7 mouse cellular contexts compared by ENCODE assay signal in genomic region chr3:101300271-101301071, GRCm38 (mm10). TPM values are rescaled to one million over a fixed set of nuclear protein-coding genes. Genes with fewer than 3 reads are reported as not detected.
DNase-seq lines count a peak whose midpoint lies in the region; ATAC-seq and TF ChIP-seq lines count a peak whose summit lies in the region.

No protein-coding gene starts in this region.

- no peak for TF ChIP-seq POLR2A in spleen, adult 2 months (IDR thresholded peaks at IDR 0.05; ENCODE audit: low read depth, low read length)

- no peaks in the 10 kb centered on the region for H3K36me3 ChIP-seq in spleen, adult 2 months (ENCODE audit: control insufficient read depth, insufficient read depth, low read length)
- H3K36me3 ChIP-seq in forebrain, embryonic 11.5 days (ENCODE audit: control insufficient read depth, insufficient read depth, low read length), result no peaks in the 10 kb centered on the region
- no peaks in the 10 kb centered on the region for H3K36me3 ChIP-seq in hindbrain, embryonic 14.5 days (replicated peaks; ENCODE audit: control insufficient read depth, insufficient read depth)
- no peaks in the 10 kb centered on the region for H3K36me3 ChIP-seq in limb, embryonic 13.5 days
- no peaks in the 10 kb centered on the region for H3K36me3 ChIP-seq in neural tube, embryonic 15.5 days

- no peak for TF ChIP-seq CTCF in spleen, adult 2 months (IDR thresholded peaks at IDR 0.05; ENCODE audit: extremely low read depth, insufficient read depth, insufficient read length, insufficient replicate concordance)

- peak overlapping the region; percentile 22; the same call in 1 of the 2 replicates for H3K4me3 ChIP-seq in spleen, adult 2 months (ENCODE audit: extremely low read depth, insufficient read depth, insufficient read length)
- no peak overlapping the region for H3K4me3 ChIP-seq in forebrain, embryonic 11.5 days (ENCODE audit: low read depth, low read length)
- peak overlapping the region; percentile 9; the same call in 1 of the 2 replicates for H3K4me3 ChIP-seq in hindbrain, embryonic 14.5 days (replicated peaks; ENCODE audit: low read length)
- H3K4me3 ChIP-seq in limb, embryonic 13.5 days, result peak overlapping the region; percentile 20; the same call in 1 of the 2 replicates
- H3K4me3 ChIP-seq in neural tube, embryonic 15.5 days (replicated peaks), result peak overlapping the region; percentile 17

- 17% methylated on average over 23 of the region's 23 CpGs for WGBS in spleen, adult 2 months
- 25% methylated on average over 23 of the region's 23 CpGs for WGBS in forebrain, embryonic 11.5 days
- 21% methylated on average over 23 of the region's 23 CpGs for WGBS in hindbrain, embryonic 14.5 days
- WGBS in limb, embryonic 13.5 days, result 22% methylated on average over 23 of the region's 23 CpGs
- 18% methylated on average over 23 of the region's 23 CpGs for WGBS in neural tube, embryonic 15.5 days

- H3K4me2 ChIP-seq in forebrain, embryonic 11.5 days (ENCODE audit: low read depth, low read length, severe bottlenecking), result peak overlapping the region; percentile 26; the same call in 1 of the 2 replicates
- peak overlapping the region; percentile 46 for H3K4me2 ChIP-seq in hindbrain, embryonic 14.5 days (replicated peaks)
- H3K4me2 ChIP-seq in limb, embryonic 13.5 days (replicated peaks), result peak overlapping the region; percentile 59
- peak overlapping the region; percentile 52 for H3K4me2 ChIP-seq in neural tube, embryonic 15.5 days

- peak overlapping the region; percentile 39; the same call in 1 of the 2 replicates for H3K9ac ChIP-seq in forebrain, embryonic 11.5 days (ENCODE audit: low read length)
- peak overlapping the region; percentile 29 for H3K9ac ChIP-seq in hindbrain, embryonic 14.5 days
- H3K9ac ChIP-seq in limb, embryonic 13.5 days, result 0 out of 2 replicates have a peak overlapping the region, but pooled peaks have one; percentile 4
- peak overlapping the region; percentile 24; the same call in 1 of the 2 replicates for H3K9ac ChIP-seq in neural tube, embryonic 15.5 days (replicated peaks)

- no peaks in the 10 kb centered on the region for H3K27me3 ChIP-seq in spleen, adult 2 months (ENCODE audit: control insufficient read depth, insufficient read depth, low read length)
- no peaks in the 10 kb centered on the region for H3K27me3 ChIP-seq in forebrain, embryonic 11.5 days (ENCODE audit: control insufficient read depth, insufficient read depth, low read length)
- no peaks in the 10 kb centered on the region for H3K27me3 ChIP-seq in hindbrain, embryonic 14.5 days (ENCODE audit: control insufficient read depth, insufficient read depth, low read length)
- no peaks in the 10 kb centered on the region; the same call in 1 of the 2 replicates for H3K27me3 ChIP-seq in limb, embryonic 13.5 days
- no peaks in the 10 kb centered on the region for H3K27me3 ChIP-seq in neural tube, embryonic 15.5 days (replicated peaks)

- peaks cover 6% of the 10 kb centered on the region for H3K4me1 ChIP-seq in spleen, adult 2 months (ENCODE audit: control insufficient read depth, insufficient read depth, insufficient read length)
- peaks cover 9% of the 10 kb centered on the region; the same call in 1 of the 2 replicates for H3K4me1 ChIP-seq in forebrain, embryonic 11.5 days (replicated peaks; ENCODE audit: control insufficient read depth, insufficient read depth, low read length)
- H3K4me1 ChIP-seq in hindbrain, embryonic 14.5 days (replicated peaks; ENCODE audit: control insufficient read depth, insufficient read depth, low read length), result peaks cover 25% of the 10 kb centered on the region
- peaks cover 32% of the 10 kb centered on the region for H3K4me1 ChIP-seq in limb, embryonic 13.5 days
- peaks cover 43% of the 10 kb centered on the region for H3K4me1 ChIP-seq in neural tube, embryonic 15.5 days

- H3K9me3 ChIP-seq in forebrain, embryonic 11.5 days (ENCODE audit: control insufficient read depth, low read length), result no peaks in the 10 kb centered on the region
- no peaks in the 10 kb centered on the region for H3K9me3 ChIP-seq in hindbrain, embryonic 14.5 days (ENCODE audit: control insufficient read depth, low read length)
- no peaks in the 10 kb centered on the region for H3K9me3 ChIP-seq in limb, embryonic 13.5 days
- no peaks in the 10 kb centered on the region for H3K9me3 ChIP-seq in neural tube, embryonic 15.5 days (replicated peaks)

- no peak; the same call in 1 of the 2 replicates for ATAC-seq in forebrain, embryonic 11.5 days (replicated peaks; ENCODE audit: low FRiP score)
- peak; percentile 61; the same call in 1 of the 2 replicates for ATAC-seq in hindbrain, embryonic 14.5 days (ENCODE audit: low FRiP score)
- ATAC-seq in limb, embryonic 13.5 days (ENCODE audit: low FRiP score, low read depth), result no peak
- ATAC-seq in neural tube, embryonic 15.5 days (ENCODE audit: low FRiP score), result peak; percentile 49

- H3K27ac ChIP-seq in spleen, adult 2 months (ENCODE audit: insufficient read depth, low read length), result no peak overlapping the region; the same call in 1 of the 2 replicates
- H3K27ac ChIP-seq in forebrain, embryonic 11.5 days (ENCODE audit: low read depth, low read length), result no peak overlapping the region
- peak overlapping the region; percentile 68 for H3K27ac ChIP-seq in hindbrain, embryonic 14.5 days
- H3K27ac ChIP-seq in limb, embryonic 13.5 days, result no peak overlapping the region
- H3K27ac ChIP-seq in neural tube, embryonic 15.5 days (replicated peaks), result peak overlapping the region; percentile 78

- no peak for DNase-seq in spleen, adult 2 months (ENCODE audit: low read depth in 1 of 2, low spot score in 2 of 2)
- no peak for DNase-seq in spleen, postnatal 36 days (ENCODE audit: low spot score in 2 of 2)
- peak; percentile 66 for DNase-seq in forebrain, embryonic 11.5 days (ENCODE audit: low spot score)
- DNase-seq in hindbrain, embryonic 14.5 days (ENCODE audit: low spot score), result peak; percentile 48
- DNase-seq in spleen, postnatal 14 days (ENCODE audit: low spot score in 2 of 2), result no peak

RNA-seq across cellular contexts. Expression of gene Cd2, which starts 12.7 kb away (rescaled TPM):
- 38.2 and 50.2 TPM in 2 replicates for polyA plus RNA-seq in spleen, adult 2 months (2012; rRNA removed)
- polyA plus RNA-seq in forebrain, embryonic 11.5 days (2014; fragmentation: Nextera tagmentation; extraction: Ambion mirVana), result not detected in 2 replicates
- not detected in 2 replicates for polyA plus RNA-seq in hindbrain, embryonic 14.5 days (2014; fragmentation: Nextera tagmentation; extraction: Ambion mirVana)
- polyA plus RNA-seq in limb, embryonic 13.5 days (2015; fragmentation: Nextera tagmentation; extraction: Ambion mirVana), result not detected in 2 replicates
- 2.9 TPM in 1 of 2 replicates, not detected in the other for polyA plus RNA-seq in neural tube, embryonic 15.5 days (2015; fragmentation: Nextera tagmentation; extraction: Ambion mirVana)

Comparison
In these comparisons a context has a peak if more than half of its experiments do, and no peak if none do; other contexts are left out.
1. DNase-seq: peak in forebrain, embryonic 11.5 days (single experiment) and hindbrain, embryonic 14.5 days (single experiment); none in spleen, adult 2 months (0 of 2), spleen, postnatal 36 days (0 of 2) and spleen, postnatal 14 days (0 of 2).
2. H3K27ac ChIP-seq: peak in hindbrain, embryonic 14.5 days (single experiment) and neural tube, embryonic 15.5 days (single experiment); none in spleen, adult 2 months (single experiment), forebrain, embryonic 11.5 days (single experiment) and limb, embryonic 13.5 days (single experiment).
3. ATAC-seq: peak in hindbrain, embryonic 14.5 days (single experiment) and neural tube, embryonic 15.5 days (single experiment); none in forebrain, embryonic 11.5 days (single experiment) and limb, embryonic 13.5 days (single experiment).
4. RNA of gene Cd2, which starts 12.7 kb away (polyA plus RNA-seq): 38.2 to 50.2 TPM in spleen, adult 2 months; 2.9 TPM in neural tube, embryonic 15.5 days, not detected in forebrain, embryonic 11.5 days, not detected in hindbrain, embryonic 14.5 days and not detected in limb, embryonic 13.5 days; every median in the first group is over 10 times any median in the second.
5. Peak in every context shown above with its lines, with median percentiles within 50 percentile points of each other: H3K4me2 ChIP-seq and H3K9ac ChIP-seq.